In genomic region chr5:35070953-35071352, GRCm38 (mm10) we compare ENCODE assay signal across 12 mouse cellular contexts. TPM values are rescaled to one million over a fixed set of nuclear protein-coding genes. Genes with fewer than 3 reads are reported as not detected.
DNase-seq lines count a peak whose midpoint lies in the region; TF ChIP-seq lines count a peak whose summit lies in the region.
"Had no signal": no experiment of that assay in that cellular context is flagged by ENCODE, and none has a peak within 500 bp of the region (broad histone marks: within the 10 kb centered on the region; RNA-seq: fewer than 3 reads in every experiment).

No protein-coding gene starts in this region.

- no peak for TF ChIP-seq CTCF in left cerebral cortex, adult 2 months (IDR thresholded peaks at IDR 0.05)
- no peak for TF ChIP-seq CTCF in brain, embryonic 14.5 days (IDR thresholded peaks at IDR 0.05; ENCODE audit: borderline replicate concordance, extremely low read depth, insufficient read depth, insufficient read length)

- H3K4me3 ChIP-seq in left cerebral cortex, adult 2 months: no peak overlapping the region
- H3K4me3 ChIP-seq: intestine, embryonic 15.5 days; liver, embryonic 15.5 days; megakaryocyte, embryonic 14.5 days; stomach, embryonic 15.5 days had no signal

- peak; percentile 36 for DNase-seq in left cerebral cortex, adult 11 months (ENCODE audit: low spot score)
- DNase-seq in left cerebral cortex, adult 2 months (ENCODE audit: extremely low spot score in 1 of 2, low spot score in 2 of 2): no peak
- peak; percentile 83 for DNase-seq in brain, embryonic 14.5 days (ENCODE audit: low read depth)
- DNase-seq in frontal cortex, postnatal 10 days (ENCODE audit: low spot score in 2 of 2): peak; percentile 23 to 44
- DNase-seq in left cerebral cortex, postnatal 36 days (ENCODE audit: low spot score in 2 of 2): peak; percentile 28 to 29
- no peak for DNase-seq in kidney, adult 18-20 months
- DNase-seq in cerebellum, adult 9-11 months: no peak
- no peak for DNase-seq in adrenal gland, adult 8-10 months

- no peak for TF ChIP-seq POLR2A in brain, embryonic 14.5 days (IDR thresholded peaks at IDR 0.05; ENCODE audit: borderline replicate concordance, extremely low read depth, insufficient read depth, insufficient read length, poor library complexity, severe bottlenecking)

- H3K27ac ChIP-seq in left cerebral cortex, adult 2 months: no peak overlapping the region
- H3K27ac ChIP-seq: intestine, embryonic 15.5 days; liver, embryonic 15.5 days; stomach, embryonic 15.5 days had no signal

- intact Hi-C loops in left cerebral cortex, adult 2 months (cut with DNase I): no loop called here
- intact Hi-C loops in left cerebral cortex, postnatal 36 days (cut with DNase I): no loop called here

RNA-seq across cellular contexts. Expression of gene Dok7, which starts 14.4 kb away (rescaled TPM):
- 10 to 100 TPM; 22.3 to 26.0 TPM for total RNA-seq in left cerebral cortex, adult 2 months (2021)
- polyA plus RNA-seq in brain, embryonic 14.5 days (2012; rRNA removed): 9.2 and 10.2 TPM in 2 replicates
- total RNA-seq in left cerebral cortex, postnatal 36 days (2021): 10 to 100 TPM; 21.7 to 29.2 TPM
- 10 to 100 TPM in 2 of 4 experiments, 1 to 10 TPM in 2; 4.5 to 25.5 (median 15.6) TPM for total RNA-seq in adrenal gland, adult 8-10 months (2022)

RNA-seq across cellular contexts. Expression of gene Hgfac, which starts 29.6 kb away (rescaled TPM):
- 1 to 10 TPM in 1 of 2 experiments, under 1 TPM in 1; 0.87 to 1.7 TPM for total RNA-seq in left cerebral cortex, adult 2 months (2021)
- polyA plus RNA-seq in brain, embryonic 14.5 days (2012; rRNA removed): 2.8 and 3.5 TPM in 2 replicates
- total RNA-seq in left cerebral cortex, postnatal 36 days (2021): 1 to 10 TPM in 1 of 2 experiments, under 1 TPM in 1; 0.35 to 1.6 TPM
- 1 to 10 TPM in 1 of 4 experiments, under 1 TPM in 3; 0.30 to 1.7 (median 0.72) TPM for total RNA-seq in adrenal gland, adult 8-10 months (2022)

RNA-seq across cellular contexts. Expression of gene Lrpap1, which starts 34.6 kb away (rescaled TPM):
- 100 to 1,000 TPM; 137 to 138 TPM for total RNA-seq in left cerebral cortex, adult 2 months (2021)
- polyA plus RNA-seq in brain, embryonic 14.5 days (2012; rRNA removed): 46.7 and 59.3 TPM in 2 replicates
- total RNA-seq in left cerebral cortex, postnatal 36 days (2021): 100 to 1,000 TPM; 139 to 153 TPM
- 100 to 1,000 TPM in 2 of 4 experiments, 10 to 100 TPM in 2; 98.6 to 149 (median 115) TPM for total RNA-seq in adrenal gland, adult 8-10 months (2022)

Comparison
In these comparisons a context has a peak if more than half of its experiments do, and no peak if none do; other contexts are left out.
1. DNase-seq: peak in left cerebral cortex, adult 11 months (single experiment), brain, embryonic 14.5 days (single experiment), frontal cortex, postnatal 10 days (2 of 2) and left cerebral cortex, postnatal 36 days (2 of 2); none in left cerebral cortex, adult 2 months (0 of 2), kidney, adult 18-20 months (single experiment), cerebellum, adult 9-11 months (single experiment) and adrenal gland, adult 8-10 months (single experiment).